Mouse (Mus musculus) retina, embryonic 14.5 days (tissue): ENCODE measurements around the gene Slitrk1.
A peak's percentile ranks its signal among the peaks of the same experiment; 100 is the strongest.

ENCODE experiments used
- DNase-seq: peaks from one replicate; pipeline ENCODE4 v3.0.0-alpha.2; 2015; ENCODE audit warnings: low spot score

The Slitrk1 gene

GRCm38 (mm10) chr14:108913714-108914263 is at the start of gene Slitrk1:
Slitrk1 (minus strand) TSS chr14:108914158.
- peak; percentile 77 for DNase-seq

GRCm38 (mm10) chr14:108935777-108936176 is 21.8 kb upstream of the Slitrk1 start:
- DNase-seq, result no peak

- DNase-seq, result no peak
These were observed 378 bp upstream of the Slitrk1 start for GRCm38 (mm10) chr14:108914336-108914735.

GRCm38 (mm10) chr14:108912876-108913490 is 975 bp downstream of the Slitrk1 start:
- DNase-seq, result peak; percentile 21

GRCm38 (mm10) chr14:108912021-108912875 is 1.7 kb downstream of the Slitrk1 start:
- peak; percentile 45 for DNase-seq

- DNase-seq, result peak; percentile 49
These were observed 2.7 kb downstream of the Slitrk1 start for GRCm38 (mm10) chr14:108911138-108911841.

GRCm38 (mm10) chr14:108910449-108911137 is 3.4 kb downstream of the Slitrk1 start:
- DNase-seq, result no peak

- peak; percentile 60 for DNase-seq
These were observed 4.5 kb downstream of the Slitrk1 start for GRCm38 (mm10) chr14:108909336-108909953.

GRCm38 (mm10) chr14:108898601-108899000 is 15.4 kb downstream of the Slitrk1 start:
- no peak for DNase-seq

- no peak for DNase-seq
These were observed 18.5 kb downstream of the Slitrk1 start for GRCm38 (mm10) chr14:108895456-108895855.

- DNase-seq, result no peak
These were observed 46.1 kb downstream of the Slitrk1 start for GRCm38 (mm10) chr14:108867816-108868215.

GRCm38 (mm10) chr14:108864631-108865030 is 49.3 kb downstream of the Slitrk1 start:
- no peak for DNase-seq

- no peak for DNase-seq
These were observed 54.6 kb downstream of the Slitrk1 start for GRCm38 (mm10) chr14:108859310-108859709.
